15 mouse cellular contexts compared by ENCODE assay signal in genomic region chr9:16200948-16201347, GRCm38 (mm10).
DNase-seq lines count a peak whose midpoint lies in the region; ATAC-seq and TF ChIP-seq lines count a peak whose summit lies in the region.
"Had no signal": no experiment of that assay in that cellular context is flagged by ENCODE, and none has a peak within 500 bp of the region (broad histone marks: within the 10 kb centered on the region; RNA-seq: fewer than 3 reads in every experiment).

No protein-coding gene starts in this region.

- no peak overlapping the region for H3K9ac ChIP-seq in forebrain, embryonic 13.5 days
- no peak overlapping the region for H3K9ac ChIP-seq in forebrain, embryonic 12.5 days
- H3K9ac ChIP-seq in liver, adult 2 months (ENCODE audit: low read depth, low read length), result no peak overlapping the region
- no peak overlapping the region for H3K9ac ChIP-seq in liver, postnatal 0 days (replicated peaks)
- H3K9ac ChIP-seq: intestine, embryonic 15.5 days; limb, embryonic 15.5 days; midbrain, embryonic 15.5 days had no signal

- no peak overlapping the region for H3K4me3 ChIP-seq in forebrain, embryonic 13.5 days
- no peak overlapping the region for H3K4me3 ChIP-seq in forebrain, embryonic 12.5 days (replicated peaks)
- H3K4me3 ChIP-seq in liver, adult 2 months (ENCODE audit: insufficient read depth, low read depth, low read length), result no peak overlapping the region
- no peak overlapping the region for H3K4me3 ChIP-seq in liver, postnatal 0 days (ENCODE audit: low read depth, low read length)
- H3K4me3 ChIP-seq: intestine, embryonic 15.5 days; limb, embryonic 15.5 days; midbrain, embryonic 15.5 days had no signal

- no peak for TF ChIP-seq EP300 in liver, postnatal 0 days (IDR thresholded peaks at IDR 0.05; ENCODE audit: low read depth)

- no peak for TF ChIP-seq CTCF in liver, adult 2 months (IDR thresholded peaks at IDR 0.05; ENCODE audit: low read depth, low read length)
- TF ChIP-seq CTCF in liver, postnatal 0 days (IDR thresholded peaks at IDR 0.05; ENCODE audit: low read depth), result no peak

- no peak overlapping the region for H3K4me2 ChIP-seq in forebrain, embryonic 13.5 days
- H3K4me2 ChIP-seq in forebrain, embryonic 12.5 days, result no peak overlapping the region
- no peak overlapping the region for H3K4me2 ChIP-seq in liver, postnatal 0 days (ENCODE audit: low read depth, low read length)
- H3K4me2 ChIP-seq: heart, embryonic 11.5 days; intestine, embryonic 15.5 days; limb, embryonic 15.5 days; midbrain, embryonic 15.5 days had no signal

- 41% methylated on average over 1 of the region's 1 CpGs for WGBS in forebrain, embryonic 13.5 days
- WGBS in forebrain, embryonic 12.5 days, result 74% methylated on average over 1 of the region's 1 CpGs
- WGBS in liver, adult 2 months, result 40% methylated on average over 1 of the region's 1 CpGs
- WGBS in liver, postnatal 0 days (ENCODE audit: insufficient replicate concordance), result 75% methylated on average over 1 of the region's 1 CpGs

- peaks cover 17% of the 10 kb centered on the region; the same call in 1 of the 2 replicates for H3K4me1 ChIP-seq in forebrain, embryonic 13.5 days
- H3K4me1 ChIP-seq in forebrain, embryonic 12.5 days, result peaks cover 11% of the 10 kb centered on the region; the same call in 1 of the 2 replicates
- H3K4me1 ChIP-seq in liver, adult 2 months (ENCODE audit: control insufficient read depth, insufficient read depth, low read length), result no peaks in the 10 kb centered on the region
- no peaks in the 10 kb centered on the region for H3K4me1 ChIP-seq in liver, postnatal 0 days (ENCODE audit: insufficient read depth)
- H3K4me1 ChIP-seq: intestine, embryonic 15.5 days; limb, embryonic 15.5 days had no signal

- ATAC-seq in forebrain, embryonic 13.5 days, result peak; percentile 59
- no peak for ATAC-seq in forebrain, embryonic 12.5 days (ENCODE audit: low FRiP score)
- no peak for ATAC-seq in liver, postnatal 0 days
- ATAC-seq: intestine, embryonic 15.5 days; midbrain, embryonic 15.5 days; Patski had no signal

- no peaks in the 10 kb centered on the region for H3K79me2 ChIP-seq in liver, adult 2 months (ENCODE audit: control insufficient read depth, insufficient read depth, low read length)

- H3K27me3 ChIP-seq in forebrain, embryonic 13.5 days, result no peaks in the 10 kb centered on the region
- H3K27me3 ChIP-seq in forebrain, embryonic 12.5 days, result no peaks in the 10 kb centered on the region
- no peaks in the 10 kb centered on the region for H3K27me3 ChIP-seq in liver, adult 2 months (ENCODE audit: control insufficient read depth, insufficient read depth, low read length)
- no peaks in the 10 kb centered on the region for H3K27me3 ChIP-seq in liver, postnatal 0 days (ENCODE audit: insufficient read depth, low read length)
- H3K27me3 ChIP-seq: intestine, embryonic 15.5 days; limb, embryonic 15.5 days; midbrain, embryonic 15.5 days; Patski had no signal

- no peak overlapping the region for H3K27ac ChIP-seq in forebrain, embryonic 13.5 days
- H3K27ac ChIP-seq in forebrain, embryonic 12.5 days, result no peak overlapping the region
- H3K27ac ChIP-seq in liver, adult 2 months (replicated peaks; ENCODE audit: insufficient read depth, low read depth, low read length), result no peak overlapping the region
- H3K27ac ChIP-seq in liver, postnatal 0 days (ENCODE audit: low read depth), result no peak overlapping the region
- H3K27ac ChIP-seq: intestine, embryonic 15.5 days; limb, embryonic 15.5 days; midbrain, embryonic 15.5 days had no signal

- no peaks in the 10 kb centered on the region for H3K9me3 ChIP-seq in forebrain, embryonic 13.5 days (replicated peaks)
- H3K9me3 ChIP-seq in forebrain, embryonic 12.5 days, result no peaks in the 10 kb centered on the region
- H3K9me3 ChIP-seq in liver, postnatal 0 days (ENCODE audit: low read length), result no peaks in the 10 kb centered on the region
- H3K9me3 ChIP-seq: intestine, embryonic 15.5 days; limb, embryonic 15.5 days; midbrain, embryonic 15.5 days had no signal

- H3K36me3 ChIP-seq in forebrain, embryonic 13.5 days (ENCODE audit: poor library complexity, severe bottlenecking), result no peaks in the 10 kb centered on the region
- no peaks in the 10 kb centered on the region for H3K36me3 ChIP-seq in forebrain, embryonic 12.5 days (replicated peaks)
- no peaks in the 10 kb centered on the region for H3K36me3 ChIP-seq in liver, adult 2 months (ENCODE audit: control insufficient read depth, insufficient read depth, low read length)
- H3K36me3 ChIP-seq in liver, postnatal 0 days (replicated peaks; ENCODE audit: insufficient read depth, low read length), result no peaks in the 10 kb centered on the region
- H3K36me3 ChIP-seq: intestine, embryonic 15.5 days; limb, embryonic 15.5 days; midbrain, embryonic 15.5 days had no signal

- no peak for TF ChIP-seq POLR2A in liver, adult 2 months (IDR thresholded peaks at IDR 0.05; ENCODE audit: extremely low read depth, insufficient read depth, low read length)

- peak; percentile 5 for DNase-seq in liver, adult 2 months (ENCODE audit: extremely low read depth, low read depth, low spot score)
- no peak for DNase-seq in liver, postnatal 0 days
- DNase-seq in cerebellum, adult 9-11 months, result peak; percentile 88
- DNase-seq in lung, postnatal 10 days, result peak; percentile 5
- DNase-seq in testis, postnatal 10 days (ENCODE audit: low spot score), result no peak
- no peak for DNase-seq in urinary bladder, postnatal 4 days (ENCODE audit: low spot score in 2 of 2)
- DNase-seq: kidney, postnatal 14 days; thymus, postnatal 4 days had no signal

Comparison
In these comparisons a context has a peak if more than half of its experiments do, and no peak if none do; other contexts are left out.
1. DNase-seq: peak in liver, adult 2 months (single experiment), cerebellum, adult 9-11 months (single experiment) and lung, postnatal 10 days (single experiment); none in liver, postnatal 0 days (single experiment), testis, postnatal 10 days (single experiment) and urinary bladder, postnatal 4 days (0 of 2).